Mouse (Mus musculus) lung, embryonic 15.5 days (tissue): ENCODE results near the gene Rpl7l1. TPM values are rescaled to one million over a fixed set of nuclear protein-coding genes. Genes with fewer than 3 reads are reported as not detected.

Source experiments
- ATAC-seq: fragments of 200-750 bp; cut with Nextera tagmentation; 2 replicates; pipeline ENCODE4 v1.8.0; 2017; ENCODE audit warnings: moderate number of reproducible peaks, borderline replicate concordance; ENCODE audit not compliant: low FRiP score, low TSS enrichment; ENCODE audit errors: extremely low read depth
- H3K27ac ChIP-seq: fragments of 300-500 bp; sonication (generic); 2 replicates; pipeline ENCODE4 v1.5.1; 2015; ENCODE audit warnings: moderate library complexity, mild to moderate bottlenecking, inconsistent platforms
- H3K27me3 ChIP-seq: fragments of 300-500 bp; sonication (generic); 2 replicates; pipeline ENCODE4 v1.6.1; 2015; ENCODE audit warnings: inconsistent platforms
- H3K36me3 ChIP-seq: fragments of 300-500 bp; sonication (generic); 2 replicates; pipeline ENCODE4 v1.6.1; 2015; ENCODE audit warnings: inconsistent platforms
- H3K4me1 ChIP-seq: fragments of 300-500 bp; sonication (generic); 2 replicates; pipeline ENCODE4 v1.6.1; 2015; ENCODE audit warnings: inconsistent platforms
- H3K4me2 ChIP-seq: fragments of 300-500 bp; sonication (generic); 2 replicates; pipeline ENCODE4 v1.6.1; 2015; ENCODE audit warnings: inconsistent platforms, mild to moderate bottlenecking, moderate library complexity
- H3K4me3 ChIP-seq: fragments of 300-500 bp; sonication (generic); 2 replicates; pipeline ENCODE4 v1.5.1; 2015; ENCODE audit warnings: mild to moderate bottlenecking, inconsistent platforms
- H3K9ac ChIP-seq: fragments of 300-500 bp; sonication (generic); 2 replicates; pipeline ENCODE4 v1.6.1; 2015; ENCODE audit warnings: inconsistent platforms
- H3K9me3 ChIP-seq: fragments of 300-500 bp; sonication (generic); 2 replicates; pipeline ENCODE4 v1.6.1; 2016; ENCODE audit warnings: inconsistent platforms
- WGBS: fragments of 180-500 bp; shearing (Covaris S2); methylation state at CpG from one replicate; pipeline ENCODE4 v1.1.7; 2015; 5-methylcytosine and 5-hydroxymethylcytosine counted together
- polyA plus RNA-seq: library from polyadenylated mRNA; unstranded; fragments of >200 nt; fragmentation: Nextera tagmentation; extraction: Ambion mirVana; gene quantifications from 2 replicates; pipeline ENCODE4 v1.2.1, GENCODE M21; 2015

Rpl7l1 gene
- 171 and 175 TPM in 2 replicates for polyA plus RNA-seq

DNA sequence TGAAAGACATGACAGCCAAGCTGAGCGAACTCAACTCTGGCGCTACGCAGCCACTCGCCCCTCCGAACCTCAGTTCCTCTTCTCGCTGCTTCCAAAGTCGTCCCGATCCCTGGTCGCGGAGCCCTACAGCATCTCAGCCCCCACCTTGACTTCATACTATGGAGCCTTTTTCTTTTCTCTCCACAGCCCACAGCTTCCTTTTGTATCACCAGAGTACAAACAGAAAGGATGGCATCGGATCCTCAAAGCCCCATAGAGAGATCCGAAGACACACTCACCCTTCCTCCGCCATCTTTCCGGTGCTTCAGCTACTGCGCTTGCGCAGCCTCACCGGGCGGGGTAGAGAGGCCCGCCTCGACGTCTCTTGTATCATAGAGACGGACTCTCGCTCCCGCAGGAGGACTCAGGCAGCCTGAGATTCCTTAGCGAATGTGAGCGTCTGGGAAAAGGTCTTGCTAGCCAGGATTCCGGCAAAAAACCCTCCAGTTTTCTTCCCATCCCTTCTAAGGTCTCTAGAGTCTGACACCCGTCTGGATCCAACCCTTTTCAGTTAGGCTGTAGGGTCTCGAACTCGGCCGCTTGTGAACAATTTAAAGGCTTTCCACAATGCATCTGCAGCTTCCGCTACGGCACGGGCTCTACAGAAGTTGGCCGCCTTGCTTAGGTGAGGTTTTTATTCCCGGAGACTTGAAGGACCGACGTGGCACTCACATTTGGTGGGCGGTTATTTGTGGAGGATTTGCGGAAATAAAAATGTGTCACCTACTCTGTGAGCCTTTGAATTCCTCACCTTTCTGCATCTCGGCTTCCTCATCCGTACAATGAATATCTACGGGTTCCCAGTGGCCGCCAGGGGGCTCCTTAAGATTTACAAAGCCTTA lies at the start of gene Rpl7l1:
Gene Rpl7l1, minus strand, starts transcription at position 332 of the 881 bp plus-strand sequence.
- WGBS: under 1% methylated on average over 44 of the region's 44 CpGs
- peak within 1 kb of the TSS; percentile 86 for H3K27ac ChIP-seq
- ATAC-seq: peak; percentile 94
- H3K36me3 ChIP-seq: peaks cover 33% of the 10 kb centered on the region
- no peaks in the 10 kb centered on the region for H3K27me3 ChIP-seq
- H3K9me3 ChIP-seq: no peaks in the 10 kb centered on the region
- H3K4me3 ChIP-seq: peak within 1 kb of the TSS; percentile 72
- H3K4me2 ChIP-seq: peak within 1 kb of the TSS; percentile 53
- H3K4me1 ChIP-seq: peaks cover 15% of the 10 kb centered on the region
- peak within 1 kb of the TSS; percentile 84 for H3K9ac ChIP-seq

DNA sequence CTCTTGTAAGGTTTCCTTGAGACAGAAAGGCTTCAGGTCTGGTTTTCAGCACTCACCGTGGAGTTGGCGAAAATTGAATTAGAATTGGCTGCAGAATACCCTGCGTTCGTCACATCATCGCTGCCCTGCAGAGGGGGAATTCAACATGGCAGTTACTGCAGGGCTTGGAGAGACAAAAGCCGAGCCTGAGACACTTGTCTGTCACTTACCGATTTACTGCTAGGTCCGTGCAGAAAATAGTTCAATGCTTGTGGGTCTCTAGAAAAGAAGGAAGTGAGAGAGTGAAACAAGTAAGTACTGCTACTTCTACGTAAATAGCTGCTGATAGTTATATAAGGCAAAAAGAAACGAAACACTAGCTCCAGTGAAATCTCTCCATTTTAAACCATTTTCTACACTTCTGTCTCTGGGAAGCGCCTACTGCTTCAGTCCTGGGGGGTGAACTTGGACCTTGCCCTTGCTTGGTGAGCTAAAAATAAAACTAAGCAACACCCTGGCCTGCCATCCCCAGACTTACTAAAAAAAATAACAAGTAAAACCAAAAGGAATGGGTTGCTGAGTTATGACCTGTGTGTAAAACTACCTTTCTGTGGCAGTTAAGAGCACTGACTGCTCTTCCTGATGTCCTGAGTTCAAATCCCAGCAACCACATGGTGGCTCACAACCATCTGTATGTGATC lies 47.5 kb upstream of the Rpl7l1 start:
- peaks cover 23% of the 10 kb centered on the region for H3K36me3 ChIP-seq
- H3K9ac ChIP-seq: no peak overlapping the region
- ATAC-seq: no peak
- no peak overlapping the region for H3K4me2 ChIP-seq
- H3K9me3 ChIP-seq: no peaks in the 10 kb centered on the region
- peaks cover 8% of the 10 kb centered on the region; the same call in 1 of the 2 replicates for H3K4me1 ChIP-seq
- H3K27me3 ChIP-seq: no peaks in the 10 kb centered on the region
- WGBS: 88% methylated on average over 11 of the region's 11 CpGs
- no peak overlapping the region for H3K27ac ChIP-seq
- no peak overlapping the region for H3K4me3 ChIP-seq

DNA sequence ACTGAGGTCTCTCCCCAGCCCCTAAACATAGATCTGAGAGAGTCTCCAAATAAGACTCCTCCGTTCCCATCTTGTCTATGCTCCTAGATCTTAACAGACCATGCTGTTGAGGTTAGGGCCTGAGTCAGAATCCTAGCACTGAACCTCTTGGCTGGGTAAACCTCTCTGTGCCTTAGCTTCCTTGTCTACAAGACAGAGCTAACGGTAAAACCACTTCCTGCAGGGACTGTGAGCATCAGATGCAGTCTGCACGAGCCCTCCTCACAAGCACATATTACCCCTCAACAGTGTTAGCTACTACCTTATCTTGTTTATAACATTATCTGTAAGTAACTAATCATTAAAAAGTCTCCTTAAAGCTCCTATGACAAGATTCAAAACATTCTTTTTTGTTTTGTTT lies 46.5 kb upstream of the Rpl7l1 start:
- no peak for ATAC-seq
- peaks cover 33% of the 10 kb centered on the region for H3K36me3 ChIP-seq
- H3K9ac ChIP-seq: no peak overlapping the region
- no peak overlapping the region for H3K27ac ChIP-seq
- no peak overlapping the region for H3K4me3 ChIP-seq
- WGBS: 76% methylated on average over 3 of the region's 3 CpGs
- no peaks in the 10 kb centered on the region for H3K27me3 ChIP-seq
- H3K9me3 ChIP-seq: no peaks in the 10 kb centered on the region
- H3K4me2 ChIP-seq: no peak overlapping the region
- H3K4me1 ChIP-seq: peaks cover 8% of the 10 kb centered on the region; the same call in 1 of the 2 replicates

DNA sequence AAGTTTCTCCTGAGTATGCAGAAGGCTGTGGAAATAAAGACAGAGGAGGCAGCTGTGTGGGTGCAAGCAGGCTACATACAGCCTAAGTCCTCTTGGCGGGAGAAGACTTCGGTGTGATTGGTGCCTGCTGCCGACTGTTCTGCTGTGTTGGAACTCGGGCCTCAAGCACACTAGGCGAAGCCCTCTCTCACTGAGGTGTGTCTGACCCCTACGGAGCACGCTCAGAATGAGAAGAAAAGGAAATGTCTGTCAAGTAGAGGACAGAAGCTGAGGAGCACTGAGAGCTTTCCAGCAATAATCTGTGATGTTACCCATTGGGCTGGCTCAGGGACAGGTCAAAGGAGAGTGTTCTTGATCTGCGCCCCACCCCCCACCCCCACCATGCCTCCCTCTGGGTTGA lies 40.6 kb upstream of the Rpl7l1 start:
- 94% methylated on average over 8 of the region's 8 CpGs for WGBS
- H3K36me3 ChIP-seq: peaks cover 31% of the 10 kb centered on the region; the same call in 1 of the 2 replicates
- H3K4me3 ChIP-seq: no peak overlapping the region

DNA sequence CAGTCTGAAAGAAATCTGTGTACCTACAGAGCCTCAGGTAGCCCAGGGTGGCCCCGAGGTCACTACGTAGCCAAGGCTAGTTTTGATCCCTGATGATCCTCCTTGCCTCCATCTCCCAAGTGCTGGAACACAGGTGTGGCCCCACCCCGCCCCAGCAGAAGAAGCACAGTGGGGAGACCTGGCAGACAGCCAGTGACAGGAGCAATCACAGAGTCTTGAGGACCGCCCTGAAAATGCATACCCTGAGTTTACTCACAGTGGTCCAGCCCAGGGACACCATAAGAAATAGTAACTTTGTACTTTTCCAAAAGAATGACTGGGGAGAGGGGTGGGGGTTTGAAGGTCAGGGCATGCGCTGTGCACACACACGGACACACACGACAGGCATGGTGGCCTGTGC lies 38.2 kb upstream of the Rpl7l1 start:
- ATAC-seq: no peak
- H3K4me1 ChIP-seq: no peaks in the 10 kb centered on the region

More for the DNA sequence above, 40.6 kb upstream of the Rpl7l1 start:
- Histone ChIP-seq H3K9ac (no peak overlapping the region), H3K4me2 (no peak overlapping the region), H3K27me3 (no peaks in the 10 kb centered on the region), H3K4me1 (no peaks in the 10 kb centered on the region), H3K27ac (no peak overlapping the region), H3K9me3 (no peaks in the 10 kb centered on the region)
- no peak for ATAC-seq

DNA sequence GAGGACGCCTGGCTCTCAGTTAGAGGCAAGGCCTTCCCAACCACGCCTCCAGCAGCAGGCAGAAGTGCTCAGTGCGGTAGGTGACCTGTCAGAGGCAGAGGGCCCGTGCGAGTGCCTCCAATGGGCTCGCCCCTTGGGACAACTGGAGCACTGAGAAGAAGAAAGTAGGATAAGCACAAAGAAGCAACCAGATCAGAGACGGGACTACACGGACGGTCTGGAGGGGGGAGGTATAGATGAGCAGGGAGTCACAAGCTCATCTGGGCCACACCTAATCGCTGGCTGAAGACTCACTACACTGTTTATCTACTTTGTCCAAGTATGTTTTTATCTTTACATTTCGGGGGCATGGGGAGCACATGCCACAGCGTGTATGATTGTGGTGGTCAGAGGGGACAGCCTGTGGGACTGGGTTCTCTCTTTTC lies 35.3 kb upstream of the Rpl7l1 start:
- Histone ChIP-seq H3K4me2 (no peak overlapping the region), H3K27ac (no peak overlapping the region), H3K4me1 (no peaks in the 10 kb centered on the region), H3K27me3 (no peaks in the 10 kb centered on the region), H3K36me3 (peaks cover 8% of the 10 kb centered on the region; the same call in 1 of the 2 replicates), H3K4me3 (no peak overlapping the region), H3K9ac (no peak overlapping the region), H3K9me3 (no peaks in the 10 kb centered on the region)
- no peak for ATAC-seq
- WGBS: 83% methylated on average over 12 of the region's 12 CpGs

More for the DNA sequence above, 38.2 kb upstream of the Rpl7l1 start:
- Histone ChIP-seq H3K4me2 (no peak overlapping the region), H3K36me3 (peaks cover 21% of the 10 kb centered on the region; the same call in 1 of the 2 replicates), H3K9ac (no peak overlapping the region), H3K27me3 (no peaks in the 10 kb centered on the region), H3K9me3 (no peaks in the 10 kb centered on the region), H3K27ac (no peak overlapping the region), H3K4me3 (no peak overlapping the region)
- WGBS: 85% methylated on average over 7 of the region's 7 CpGs

DNA sequence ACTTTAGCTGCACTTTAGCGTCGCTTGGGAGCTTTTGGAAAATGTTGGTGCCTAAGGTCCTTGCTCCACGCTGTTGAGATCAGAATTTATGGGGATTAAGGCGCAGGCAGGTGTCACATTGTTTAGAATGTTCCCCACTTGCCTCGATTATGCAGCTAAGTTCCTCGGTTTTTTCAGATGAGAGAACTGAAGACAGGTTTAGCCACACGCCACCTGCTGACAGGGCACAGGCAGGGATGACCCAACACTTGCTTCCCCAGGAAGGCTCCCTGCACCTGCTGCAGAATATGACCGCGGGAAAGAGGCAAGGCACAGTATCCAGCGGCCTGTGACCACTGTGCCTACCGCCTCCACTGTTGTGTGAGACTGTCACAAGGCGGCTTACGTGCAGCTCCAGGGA lies 33.8 kb upstream of the Rpl7l1 start:
- Histone ChIP-seq H3K4me2 (no peak overlapping the region), H3K4me3 (no peak overlapping the region), H3K9ac (no peak overlapping the region), H3K4me1 (no peaks in the 10 kb centered on the region), H3K36me3 (peaks cover 16% of the 10 kb centered on the region), H3K27me3 (no peaks in the 10 kb centered on the region), H3K9me3 (no peaks in the 10 kb centered on the region), H3K27ac (no peak overlapping the region)
- WGBS: 77% methylated on average over 13 of the region's 13 CpGs
- no peak for ATAC-seq

DNA sequence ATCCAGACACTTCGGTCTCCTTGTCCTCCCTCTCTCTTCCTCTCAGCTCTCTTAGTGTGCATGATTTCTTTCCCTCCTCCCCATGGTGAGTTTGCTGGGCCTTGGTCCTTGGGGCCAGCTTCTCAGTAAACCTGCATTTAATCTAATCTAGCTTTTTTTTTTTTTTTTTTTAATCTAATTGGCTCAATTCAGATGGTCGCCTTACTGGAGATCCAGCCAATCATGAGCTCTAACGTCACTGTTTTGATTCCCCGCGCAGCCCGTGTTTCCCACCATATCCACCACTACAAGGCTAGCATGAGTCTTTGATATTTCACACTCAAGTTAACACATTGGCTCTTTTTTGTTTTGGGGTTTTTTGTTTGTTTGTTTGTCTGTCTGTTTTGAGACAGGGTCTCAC lies 32.0 kb upstream of the Rpl7l1 start:
- Histone ChIP-seq H3K4me3 (no peak overlapping the region), H3K9ac (no peak overlapping the region), H3K4me1 (no peaks in the 10 kb centered on the region), H3K4me2 (no peak overlapping the region), H3K36me3 (peaks cover 14% of the 10 kb centered on the region), H3K9me3 (no peaks in the 10 kb centered on the region), H3K27me3 (no peaks in the 10 kb centered on the region), H3K27ac (no peak overlapping the region)
- no peak for ATAC-seq
- WGBS: 93% methylated on average over 6 of the region's 6 CpGs

DNA sequence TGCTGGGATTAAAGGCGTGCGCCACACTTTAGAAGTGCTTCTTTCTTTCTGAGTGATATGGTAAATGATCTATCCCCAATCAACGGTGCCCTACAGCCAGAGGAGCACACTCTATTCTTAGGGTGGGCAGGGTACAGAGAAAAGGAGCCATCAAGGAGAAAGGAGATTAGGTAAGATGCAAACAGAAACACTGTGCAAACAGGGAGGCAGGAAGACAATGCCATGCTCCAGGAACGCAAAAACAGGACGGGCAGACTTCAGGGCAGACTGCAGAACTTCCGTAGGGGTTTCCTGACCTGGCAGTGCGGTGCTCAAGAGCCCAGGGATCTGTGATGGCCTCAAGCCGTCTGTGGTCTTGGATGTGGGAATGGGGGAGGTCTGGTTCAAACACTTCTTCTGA lies 31.2 kb upstream of the Rpl7l1 start:
- WGBS: 74% methylated on average over 8 of the region's 8 CpGs
- H3K36me3 ChIP-seq: peaks cover 18% of the 10 kb centered on the region

DNA sequence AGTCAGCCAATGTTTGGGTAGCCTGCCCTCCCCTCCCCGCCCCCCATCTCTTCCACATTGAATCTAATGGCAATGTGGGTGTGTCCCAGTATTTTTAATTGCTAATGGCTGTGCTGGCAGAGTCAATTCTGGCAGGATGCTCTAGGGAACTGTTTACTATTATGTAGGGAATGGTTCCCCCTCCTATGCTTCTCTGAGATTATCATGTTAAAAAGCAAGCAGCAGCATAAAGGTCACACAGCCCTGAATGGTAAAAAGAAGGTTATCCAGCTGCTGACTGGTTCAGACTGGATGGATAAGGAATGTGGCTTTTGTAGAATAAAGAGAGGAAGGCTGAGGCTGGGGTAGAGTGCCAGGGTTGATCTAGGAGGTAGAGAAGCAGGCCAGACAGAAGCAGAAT lies 30.0 kb upstream of the Rpl7l1 start:
- no peak overlapping the region for H3K4me2 ChIP-seq
- no peak for ATAC-seq
- no peak overlapping the region for H3K27ac ChIP-seq
- no peak overlapping the region for H3K9ac ChIP-seq
- H3K36me3 ChIP-seq: peaks cover 27% of the 10 kb centered on the region
- H3K4me1 ChIP-seq: no peaks in the 10 kb centered on the region
- H3K27me3 ChIP-seq: no peaks in the 10 kb centered on the region
- H3K9me3 ChIP-seq: no peaks in the 10 kb centered on the region
- 93% methylated on average over 1 of the region's 1 CpGs for WGBS
- H3K4me3 ChIP-seq: no peak overlapping the region

More for the DNA sequence above, 31.2 kb upstream of the Rpl7l1 start:
- no peak overlapping the region for H3K4me2 ChIP-seq
- H3K4me3 ChIP-seq: no peak overlapping the region
- no peaks in the 10 kb centered on the region for H3K27me3 ChIP-seq
- no peak overlapping the region for H3K9ac ChIP-seq
- no peak for ATAC-seq
- H3K9me3 ChIP-seq: no peaks in the 10 kb centered on the region
- H3K27ac ChIP-seq: no peak overlapping the region
- no peaks in the 10 kb centered on the region for H3K4me1 ChIP-seq

DNA sequence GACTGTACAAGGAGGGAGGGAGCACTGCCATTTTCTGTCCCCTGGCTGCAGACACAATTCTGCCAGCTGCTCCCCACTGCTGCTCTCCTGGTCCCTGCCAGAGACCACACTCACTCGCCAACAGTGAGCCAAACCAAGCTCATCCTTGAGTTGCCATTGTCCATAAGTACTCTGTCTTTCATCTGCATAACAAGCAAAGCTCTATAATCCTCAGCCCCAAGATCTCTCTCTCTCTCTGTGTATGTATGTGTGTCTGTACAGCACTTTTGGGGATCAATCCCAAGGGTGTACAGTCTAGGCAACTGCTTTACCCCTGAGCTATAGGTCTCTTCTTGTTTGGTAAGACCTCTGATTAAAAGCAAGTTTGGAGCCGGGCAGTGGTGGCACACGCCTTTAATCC lies 28.2 kb upstream of the Rpl7l1 start:
- H3K9ac ChIP-seq: no peak overlapping the region
- H3K27me3 ChIP-seq: no peaks in the 10 kb centered on the region
- H3K4me3 ChIP-seq: no peak overlapping the region
- WGBS: 96% methylated on average over 3 of the region's 3 CpGs
- ATAC-seq: no peak
- no peak overlapping the region for H3K27ac ChIP-seq
- no peaks in the 10 kb centered on the region for H3K4me1 ChIP-seq
- no peak overlapping the region for H3K4me2 ChIP-seq
- peaks cover 38% of the 10 kb centered on the region for H3K36me3 ChIP-seq
- H3K9me3 ChIP-seq: no peaks in the 10 kb centered on the region
